Mouse (Mus musculus): ENCODE results near the gene Vmn1r118.
"Not testable (repeated sequence)": the region's sequence is repeated elsewhere in the genome, so short reads cannot be mapped to it uniquely, and the experiment has no call there.

The Vmn1r118 gene

DNA sequence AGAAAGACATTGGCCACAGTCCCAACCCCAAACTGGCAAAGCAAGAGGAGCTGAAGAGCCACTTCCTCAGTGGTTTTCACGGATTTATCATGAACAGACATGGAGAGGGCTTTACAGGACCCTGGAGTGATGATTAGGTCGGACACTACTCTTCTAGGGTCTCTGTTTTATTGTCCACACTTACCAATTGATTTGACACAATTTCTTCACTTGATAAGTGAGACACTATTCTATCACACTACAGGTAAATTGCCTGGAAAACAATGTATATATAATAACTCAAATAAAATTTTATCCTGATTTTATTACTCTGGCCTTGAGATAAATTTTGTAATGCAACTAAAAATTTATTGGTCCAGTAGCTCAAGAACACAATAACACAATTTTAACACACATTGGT, at the start of gene Vmn1r118:
Gene Vmn1r118 (minus strand): TSS at position 101 of the 400 bp plus-strand sequence.
- DNase-seq (ENCODE audit: low read depth, low spot score): not testable (repeated sequence)

DNA sequence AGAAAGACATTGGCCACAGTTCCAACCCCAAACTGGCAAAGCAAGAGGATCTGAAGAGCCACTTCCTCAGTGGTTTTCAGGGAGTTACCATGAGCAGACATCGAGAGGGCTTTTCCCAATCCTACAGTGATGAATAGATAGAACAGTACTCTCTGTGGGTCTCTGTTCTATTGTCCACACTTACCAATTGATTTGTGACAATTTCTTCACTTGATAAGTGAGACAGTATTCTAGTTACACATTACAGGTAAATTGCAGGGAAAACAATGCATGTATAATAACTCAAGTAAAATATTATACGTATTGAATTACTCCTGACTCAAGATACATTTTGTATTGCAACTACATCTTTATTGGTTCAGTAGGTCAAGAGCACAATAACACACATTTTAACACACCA, 28.1 kb downstream of the Vmn1r118 start, which contains the start of gene Vmn1r117:
Gene Vmn1r117 (minus strand): TSS at position 101 of the 400 bp plus-strand sequence.
- DNase-seq (ENCODE audit: low read depth, low spot score): not testable (repeated sequence)

DNA sequence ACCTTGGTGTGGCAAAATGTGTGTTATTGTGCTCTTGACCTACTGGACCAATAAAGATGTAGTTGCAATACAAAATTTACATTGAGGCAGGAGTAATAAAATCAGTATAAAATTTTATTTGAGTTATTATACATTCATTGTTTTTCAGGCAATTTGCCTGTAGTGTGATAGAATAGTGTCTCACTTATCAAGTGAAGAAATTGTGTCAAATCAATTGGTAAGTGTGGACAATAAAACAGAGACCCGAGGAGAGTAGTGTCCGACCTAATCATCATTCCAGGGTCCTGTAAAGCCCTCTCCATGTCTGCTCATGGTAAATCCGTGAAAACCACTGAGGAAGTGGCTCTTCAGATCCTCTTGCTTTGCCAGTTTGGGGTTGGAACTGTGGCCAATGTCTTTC, 40.2 kb downstream of the Vmn1r118 start, which contains the start of gene Vmn1r116:
Gene Vmn1r116 (plus strand): TSS at position 301 of the 400 bp plus-strand sequence.
- DNase-seq (ENCODE audit: low read depth, low spot score): not testable (repeated sequence)
